Mouse (Mus musculus): Measurements from ENCODE around the gene Srsf9. TPM values are rescaled to one million over a fixed set of nuclear protein-coding genes. Genes with fewer than 3 reads are reported as not detected.
"Not testable (repeated sequence)": the region's sequence is repeated elsewhere in the genome, so short reads cannot be mapped to it uniquely, and the experiment has no call there.

Gene Srsf9
- 10 to 100 TPM in 25 of 26 experiments, 1 to 10 TPM in 1; 9.4 to 77.6 (median 32.7) TPM for total RNA-seq (2018; cell fraction: chromatin; rRNA removed)
- total RNA-seq (2018; cell fraction: cytosol; rRNA removed), result 100 to 1,000 TPM in 1 of 26 experiments, 10 to 100 TPM in 25; 50.7 to 100 (median 79.4) TPM
- total RNA-seq (2018; cell fraction: nucleus; rRNA removed), result 10 to 100 TPM; 24.0 to 91.0 (median 47.1) TPM
- 61.4 to 98.7 TPM (median 76.4 TPM) in 3 replicates for polyA plus RNA-seq (2018)

DNA sequence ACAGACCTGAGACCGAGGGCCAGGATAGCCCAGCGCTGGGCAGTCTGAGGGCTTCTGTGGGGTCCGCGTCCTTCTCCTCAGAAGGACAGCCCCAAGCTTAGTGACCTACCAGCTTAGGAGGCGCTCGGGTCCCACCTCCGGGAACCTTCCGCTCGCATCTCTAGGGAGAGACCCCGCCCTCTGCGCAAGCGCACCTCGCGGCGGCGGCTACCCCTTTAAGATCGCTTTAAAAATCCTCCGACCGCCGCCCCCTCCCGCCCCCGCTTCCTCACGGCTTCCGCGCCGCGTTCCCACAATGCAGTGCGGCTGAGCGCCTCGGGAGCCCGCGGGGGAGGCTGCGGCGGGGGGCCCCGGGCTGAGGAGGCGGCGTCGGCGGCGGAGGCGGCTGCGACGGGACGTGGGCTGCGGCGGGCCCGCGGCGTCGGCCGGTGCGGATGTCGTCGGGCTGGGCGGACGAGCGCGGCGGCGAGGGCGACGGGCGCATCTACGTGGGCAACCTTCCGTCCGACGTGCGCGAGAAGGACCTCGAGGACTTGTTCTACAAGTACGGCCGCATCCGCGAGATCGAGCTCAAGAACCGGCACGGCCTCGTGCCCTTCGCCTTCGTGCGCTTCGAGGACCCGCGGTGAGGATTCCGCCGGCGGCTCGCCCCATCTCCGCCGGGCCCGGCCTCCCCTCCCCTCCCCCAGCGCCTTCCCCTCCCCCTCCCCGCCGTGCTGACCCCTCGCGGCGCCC lies at the start of gene Srsf9:
TSS of gene Srsf9 (plus strand) at position 303 of the 735 bp plus-strand sequence.
- Histone ChIP-seq H3K27ac (peak within 1 kb of the TSS; percentile 57), H3K36me3 (ENCODE audit: inconsistent target) (peaks cover 14% of the 10 kb centered on the region), H3K4me3 (ENCODE audit: inconsistent target) (peak within 1 kb of the TSS; percentile 80), H3K79me2 (ENCODE audit: inconsistent target) (peaks cover 56% of the 10 kb centered on the region)
- under 1% methylated on average over 66 of the region's 97 CpGs for WGBS (ENCODE audit: missing documents)

DNA sequence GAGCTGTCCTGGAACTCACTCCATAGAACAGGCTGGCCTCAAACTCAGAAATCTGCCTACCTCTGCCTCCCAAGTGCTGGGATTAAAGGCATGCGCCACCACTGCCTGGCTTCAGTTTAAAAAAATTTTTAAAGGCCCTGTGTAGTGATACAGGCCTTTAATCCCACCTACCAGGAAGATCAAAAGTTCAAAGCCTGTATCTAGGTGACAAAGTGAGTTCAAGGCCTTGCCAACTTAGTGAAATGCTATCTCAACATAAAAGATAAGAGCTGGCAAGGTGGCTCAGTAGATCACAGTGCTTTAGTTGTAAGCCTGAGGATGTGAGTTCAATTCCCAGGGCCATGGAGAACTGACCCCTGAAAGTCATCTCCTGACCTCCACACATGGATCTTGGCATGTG lies 48.9 kb upstream of the Srsf9 start:
- H3K79me2 ChIP-seq (ENCODE audit: inconsistent target), result peaks cover 25% of the 10 kb centered on the region
- H3K27ac ChIP-seq, result no peak overlapping the region
- H3K4me3 ChIP-seq (ENCODE audit: inconsistent target), result no peak overlapping the region
- 100% methylated on average over 1 of the region's 1 CpGs for WGBS (ENCODE audit: missing documents)
- no peaks in the 10 kb centered on the region for H3K36me3 ChIP-seq (ENCODE audit: inconsistent target)

DNA sequence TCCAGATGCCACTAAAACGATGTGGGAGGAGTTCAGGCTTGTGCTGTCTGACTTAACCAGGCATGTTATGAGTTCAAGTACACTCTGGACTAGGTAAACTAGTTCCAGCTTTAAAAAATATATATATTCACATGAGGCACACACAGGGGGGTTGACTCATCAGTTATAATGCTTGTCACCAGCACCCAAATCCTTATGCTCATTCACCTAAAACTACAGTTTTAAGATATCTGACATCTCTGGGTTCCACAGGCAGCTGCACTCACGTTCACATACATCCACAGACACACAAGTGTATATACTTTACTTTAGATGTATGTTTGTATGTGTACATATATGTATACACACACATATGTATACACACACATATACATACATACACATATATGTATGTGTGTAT lies 48.2 kb upstream of the Srsf9 start:
- no peak overlapping the region for H3K27ac ChIP-seq
- WGBS (ENCODE audit: missing documents), result 88% methylated on average over 2 of the region's 2 CpGs
- peaks cover 31% of the 10 kb centered on the region for H3K79me2 ChIP-seq (ENCODE audit: inconsistent target)

DNA sequence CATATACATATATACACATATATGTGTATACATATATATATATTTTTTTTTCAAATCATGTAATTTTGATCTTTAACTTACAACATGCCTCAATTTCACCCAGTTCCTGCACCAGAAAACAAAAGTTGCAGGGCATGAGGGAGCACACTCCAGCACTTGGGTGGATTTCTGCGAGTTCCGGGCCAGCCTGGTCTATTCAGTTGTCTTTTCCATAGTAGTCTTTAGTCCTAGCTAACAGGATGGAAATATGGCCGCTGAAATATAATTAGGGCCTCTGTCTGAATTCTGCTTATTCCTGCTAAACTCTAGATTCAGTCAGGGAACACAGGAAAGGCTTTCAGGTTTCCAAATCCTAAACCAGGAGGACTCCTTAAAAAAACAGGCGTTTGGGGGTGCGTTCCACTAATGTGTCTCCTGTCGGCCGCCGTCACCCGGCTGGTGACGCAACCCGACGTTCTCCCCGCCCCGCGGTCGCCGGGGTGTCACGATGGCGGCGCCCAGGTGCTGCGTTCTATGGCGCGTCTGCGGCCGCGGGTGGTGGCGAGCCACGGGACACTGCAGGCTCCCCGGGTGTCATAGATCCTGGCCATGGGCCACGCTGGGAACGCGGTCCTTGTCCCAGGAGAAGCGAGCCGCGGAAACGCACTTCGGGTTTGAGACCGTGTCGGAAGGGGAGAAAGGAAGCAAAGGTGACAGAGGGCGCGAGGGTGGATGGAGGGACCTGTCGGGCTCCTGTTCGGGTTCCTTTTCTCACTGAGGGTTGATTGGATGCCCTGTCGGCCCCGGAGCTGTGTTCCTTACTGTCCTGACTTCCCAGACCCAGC lies 47.5 kb upstream of the Srsf9 start, which contains the start of gene Coq5:
TSS of gene Coq5 (plus strand) at position 441 of the 824 bp plus-strand sequence.
- Histone ChIP-seq H3K36me3 (ENCODE audit: inconsistent target) (peaks cover 10% of the 10 kb centered on the region), H3K79me2 (ENCODE audit: inconsistent target) (peaks cover 31% of the 10 kb centered on the region), H3K4me3 (ENCODE audit: inconsistent target) (peak within 1 kb of the TSS; percentile 90), H3K27ac (peak within 1 kb of the TSS; percentile 51)
- WGBS (ENCODE audit: missing documents), result 3% methylated on average over 43 of the region's 45 CpGs

More for the DNA sequence above, 48.2 kb upstream of the Srsf9 start:
- peaks cover 4% of the 10 kb centered on the region; the same call in 1 of the 2 replicates for H3K36me3 ChIP-seq (ENCODE audit: inconsistent target)
- H3K4me3 ChIP-seq (ENCODE audit: inconsistent target), result no peak overlapping the region

DNA sequence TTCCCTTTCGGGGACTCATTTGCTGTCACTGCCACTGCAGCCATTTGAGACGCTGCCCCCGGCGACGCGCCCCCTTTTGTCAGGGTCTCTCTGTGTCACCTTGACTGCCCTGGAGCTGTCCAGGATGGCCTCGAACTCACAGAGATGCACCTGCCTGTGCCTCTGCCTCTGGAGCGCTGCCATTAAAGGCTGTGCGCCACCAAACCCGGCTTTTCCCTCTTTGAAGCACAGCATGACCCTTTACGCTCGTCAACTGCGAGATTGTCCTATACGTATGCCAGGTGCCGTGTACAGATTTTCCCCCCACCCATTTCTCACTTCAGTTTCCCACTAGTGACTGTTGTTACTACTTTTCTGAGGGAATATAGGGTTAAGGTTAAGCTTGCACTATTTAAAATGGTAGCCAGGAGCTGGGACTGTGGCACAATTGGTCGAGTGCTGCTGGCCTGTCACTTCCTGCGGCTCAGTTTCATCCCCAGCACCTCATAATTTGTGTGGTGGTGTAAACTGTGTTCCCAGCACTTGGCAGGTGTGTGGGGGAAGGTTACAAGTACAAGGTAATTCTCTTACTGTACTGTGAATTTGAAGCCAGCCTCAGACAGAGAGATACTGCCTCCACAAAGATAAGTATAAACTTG lies 46.8 kb upstream of the Srsf9 start:
- H3K4me3 ChIP-seq (ENCODE audit: inconsistent target), result peak overlapping the region; percentile 90
- peak overlapping the region; percentile 51 for H3K27ac ChIP-seq
- peaks cover 14% of the 10 kb centered on the region for H3K36me3 ChIP-seq (ENCODE audit: inconsistent target)
- WGBS (ENCODE audit: missing documents), result 3% methylated on average over 17 of the region's 17 CpGs
- peaks cover 31% of the 10 kb centered on the region for H3K79me2 ChIP-seq (ENCODE audit: inconsistent target)

DNA sequence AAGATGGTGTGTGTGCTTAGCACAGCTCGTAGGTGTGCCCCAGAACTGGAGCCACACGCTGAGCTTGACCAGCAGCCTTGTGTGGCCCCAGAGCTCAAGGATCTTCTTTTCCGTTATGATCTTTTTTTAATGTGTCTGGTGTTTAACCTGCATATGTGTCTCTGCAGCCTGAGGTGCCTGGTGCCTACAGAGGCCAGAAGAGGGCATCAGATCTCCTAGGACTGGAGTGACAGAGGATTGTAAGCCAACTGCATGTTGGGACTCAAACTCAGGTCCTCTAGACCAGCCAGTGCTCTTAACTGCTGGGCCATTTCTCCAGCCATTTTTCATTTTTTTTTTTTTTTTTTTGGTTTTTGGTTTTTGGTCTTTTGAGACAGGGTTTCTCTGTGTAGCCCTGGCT lies 42.2 kb upstream of the Srsf9 start:
- 94% methylated on average over 3 of the region's 3 CpGs for WGBS (ENCODE audit: missing documents)
- Histone ChIP-seq H3K4me3 (ENCODE audit: inconsistent target) (no peak overlapping the region), H3K79me2 (ENCODE audit: inconsistent target) (peaks cover 29% of the 10 kb centered on the region), H3K27ac (no peak overlapping the region), H3K36me3 (ENCODE audit: inconsistent target) (peaks cover 31% of the 10 kb centered on the region)

DNA sequence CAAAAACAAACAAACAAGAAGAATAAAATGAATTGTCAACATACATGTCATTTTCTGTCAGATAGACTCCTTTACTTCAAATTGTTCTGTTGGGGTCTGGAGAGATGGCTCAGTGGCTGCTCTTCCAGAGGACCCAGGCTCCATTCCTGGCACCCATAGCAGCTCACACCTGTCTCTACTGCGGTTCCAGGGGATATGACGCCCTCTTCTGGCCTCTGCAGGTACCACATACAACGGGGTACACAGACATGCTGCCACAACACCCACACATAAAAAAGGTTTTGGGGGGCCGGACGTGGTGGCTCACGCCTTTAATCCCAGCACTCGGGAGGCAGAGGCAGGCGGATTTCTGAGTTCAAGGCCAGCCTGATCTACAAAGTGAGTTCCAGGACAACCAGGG lies 32.8 kb upstream of the Srsf9 start:
- H3K36me3 ChIP-seq (ENCODE audit: inconsistent target), result peaks cover 43% of the 10 kb centered on the region; the same call in 1 of the 2 replicates
- no peak overlapping the region for H3K27ac ChIP-seq
- WGBS (ENCODE audit: missing documents), result 94% methylated on average over 8 of the region's 8 CpGs
- H3K4me3 ChIP-seq (ENCODE audit: inconsistent target), result no peak overlapping the region
- H3K79me2 ChIP-seq (ENCODE audit: inconsistent target), result peaks cover 6% of the 10 kb centered on the region

DNA sequence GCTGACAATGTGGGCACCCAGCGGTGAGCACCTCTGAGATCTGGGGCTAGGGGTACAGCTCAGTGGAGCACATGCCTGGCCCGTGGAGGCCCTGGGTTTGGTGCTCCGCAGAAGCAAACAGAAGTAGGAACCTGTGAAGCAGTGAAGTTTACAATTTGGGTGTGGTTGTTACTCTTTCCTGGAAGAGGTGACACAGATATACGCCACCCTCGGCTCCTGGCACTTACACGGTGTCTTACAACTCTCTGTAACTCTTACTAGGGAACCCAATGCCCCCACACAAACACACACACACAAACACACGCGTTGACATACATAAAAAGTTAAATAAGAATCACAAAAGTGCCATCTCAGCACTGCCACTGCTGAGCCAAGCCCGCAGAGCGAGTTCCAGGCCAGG lies 30.6 kb upstream of the Srsf9 start:
- Histone ChIP-seq H3K36me3 (ENCODE audit: inconsistent target) (peaks cover 28% of the 10 kb centered on the region; the same call in 1 of the 2 replicates), H3K27ac (no peak overlapping the region), H3K79me2 (ENCODE audit: inconsistent target) (peaks cover 19% of the 10 kb centered on the region), H3K4me3 (ENCODE audit: inconsistent target) (no peak overlapping the region)
- WGBS (ENCODE audit: missing documents), result 88% methylated on average over 8 of the region's 10 CpGs

DNA sequence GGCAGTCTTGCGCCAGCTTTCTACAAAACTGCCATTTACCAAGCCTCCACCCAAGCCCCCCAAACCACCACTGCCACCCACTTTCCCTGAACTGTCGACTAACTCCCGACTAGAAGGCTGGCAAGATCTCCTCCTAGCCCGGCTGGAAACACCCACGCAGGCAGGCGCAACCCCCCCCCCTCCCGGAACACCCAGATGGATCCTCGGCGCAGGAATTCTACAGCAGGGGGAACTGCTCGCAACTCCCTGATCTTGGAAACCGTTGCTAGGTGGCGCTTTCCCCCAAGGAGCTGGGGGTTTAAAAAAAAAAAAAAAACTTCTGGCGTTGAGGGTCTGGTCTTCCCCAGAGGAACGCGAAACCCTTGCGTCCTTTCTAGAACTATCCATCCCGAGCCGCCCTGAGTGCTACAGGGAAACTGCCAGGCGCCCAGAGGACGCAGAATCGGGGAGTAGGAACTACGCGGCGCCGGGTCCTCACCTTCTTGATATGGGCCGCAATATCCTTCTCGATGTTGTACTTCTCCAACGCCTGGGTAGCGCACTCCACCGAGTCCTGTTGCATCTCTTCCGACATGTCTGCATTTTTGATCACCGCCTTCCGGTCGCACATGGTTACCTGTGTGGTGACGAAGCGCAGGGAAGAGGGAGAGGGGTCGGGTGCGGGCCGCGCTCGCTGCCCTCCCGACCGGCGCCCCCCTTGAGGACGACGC lies 26.8 kb upstream of the Srsf9 start:
- Histone ChIP-seq H3K27ac (peak overlapping the region; percentile 59), H3K79me2 (ENCODE audit: inconsistent target) (peaks cover 19% of the 10 kb centered on the region), H3K4me3 (ENCODE audit: inconsistent target) (peak overlapping the region; percentile 85), H3K36me3 (ENCODE audit: inconsistent target) (peaks cover 25% of the 10 kb centered on the region; the same call in 1 of the 2 replicates)
- WGBS (ENCODE audit: missing documents), result 1% methylated on average over 42 of the region's 46 CpGs

DNA sequence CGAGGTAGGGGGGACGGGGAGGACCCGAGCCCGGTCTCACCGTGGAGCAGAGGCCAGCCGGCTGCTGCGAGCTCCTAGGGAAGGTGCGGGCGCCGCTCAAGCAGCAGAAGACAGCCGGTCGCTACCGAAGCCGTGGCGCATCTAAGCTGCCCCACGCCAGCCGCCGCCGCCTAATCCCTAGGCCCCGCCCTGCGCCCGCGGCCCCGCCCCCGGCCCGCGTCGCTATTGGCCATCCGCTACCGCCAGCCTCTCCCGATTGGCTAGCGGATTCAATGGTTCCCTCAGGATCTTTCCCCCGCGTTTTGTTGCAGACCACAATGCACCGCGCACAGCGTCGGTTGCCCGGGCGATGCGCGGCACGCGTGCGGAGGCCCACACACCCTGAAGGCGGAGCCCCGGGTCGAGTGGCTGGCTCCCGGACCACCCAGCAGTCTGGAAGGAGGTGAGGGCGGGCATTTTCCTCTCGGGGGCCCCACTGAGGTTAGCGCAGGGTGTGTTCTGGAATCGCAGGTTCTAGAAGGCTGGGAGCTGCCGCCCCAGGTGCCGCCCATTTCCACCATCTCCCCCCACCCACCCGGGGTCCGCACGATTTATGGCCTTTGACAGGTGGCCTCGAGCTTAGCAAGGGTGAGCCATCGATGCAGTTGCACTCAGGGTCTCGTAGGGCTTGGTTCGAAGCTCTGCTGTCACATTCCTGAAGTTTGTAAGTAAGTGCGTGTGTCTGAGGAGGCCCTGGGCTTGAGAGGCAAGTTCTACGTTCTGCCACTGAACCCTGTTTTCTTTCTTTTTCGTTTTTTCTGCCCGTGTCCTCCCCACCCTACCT lies 26.0 kb upstream of the Srsf9 start, which contains the start of gene Dynll1:
TSS of gene Dynll1 (minus strand) at position 208 of the 823 bp plus-strand sequence.
- Histone ChIP-seq H3K4me3 (ENCODE audit: inconsistent target) (peak within 1 kb of the TSS; percentile 85), H3K36me3 (ENCODE audit: inconsistent target) (peaks cover 19% of the 10 kb centered on the region; the same call in 1 of the 2 replicates), H3K79me2 (ENCODE audit: inconsistent target) (peaks cover 19% of the 10 kb centered on the region), H3K27ac (peak within 1 kb of the TSS; percentile 59)
- 0% methylated on average over 63 of the region's 66 CpGs for WGBS (ENCODE audit: missing documents)

DNA sequence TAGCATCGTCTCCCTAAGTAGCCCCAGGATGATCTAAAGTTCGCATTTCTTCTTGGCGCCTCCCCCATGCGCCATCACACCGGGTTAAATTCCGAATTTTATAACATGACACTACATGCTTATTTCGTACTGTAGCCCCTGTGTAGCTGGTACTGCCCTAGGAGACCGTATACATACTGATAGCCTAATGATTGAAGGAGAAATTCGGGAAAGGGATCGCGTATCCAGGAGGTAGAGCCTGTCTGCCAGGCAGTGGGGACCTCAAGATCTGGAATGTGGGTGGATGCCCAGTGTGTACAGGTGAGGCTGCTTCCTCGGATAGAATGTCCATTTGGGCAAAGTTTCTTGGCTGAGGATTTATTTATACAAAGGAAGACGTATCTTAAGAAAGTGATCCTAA lies 25.4 kb upstream of the Srsf9 start:
- H3K27ac ChIP-seq, result peak overlapping the region; percentile 25; the same call in 1 of the 2 replicates
- H3K4me3 ChIP-seq (ENCODE audit: inconsistent target), result peak overlapping the region; percentile 64
- peaks cover 13% of the 10 kb centered on the region; the same call in 1 of the 2 replicates for H3K36me3 ChIP-seq (ENCODE audit: inconsistent target)
- WGBS (ENCODE audit: missing documents), result 38% methylated on average over 13 of the region's 13 CpGs
- peaks cover 19% of the 10 kb centered on the region for H3K79me2 ChIP-seq (ENCODE audit: inconsistent target)

DNA sequence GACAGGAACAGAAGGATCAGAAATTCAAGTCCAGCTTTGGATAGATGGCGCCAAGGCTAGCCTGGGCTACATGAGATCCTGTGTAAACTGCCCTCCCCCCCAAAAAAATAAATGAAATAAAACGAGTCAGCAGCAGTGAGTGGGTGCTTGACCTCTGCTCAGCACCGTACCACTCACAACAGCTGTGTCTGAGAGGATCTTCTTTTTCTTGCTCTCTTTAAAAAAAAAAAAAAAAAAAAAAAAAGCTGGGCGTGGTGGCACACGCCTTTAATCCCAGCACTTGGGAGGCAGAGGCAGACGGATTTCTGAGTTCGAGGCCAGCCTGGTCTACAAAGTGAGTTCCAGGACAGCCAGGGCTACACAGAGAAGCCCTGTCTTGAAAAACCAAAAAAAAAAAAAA lies 24.8 kb upstream of the Srsf9 start:
- 100% methylated on average over 1 of the region's 7 CpGs for WGBS (ENCODE audit: missing documents)

DNA sequence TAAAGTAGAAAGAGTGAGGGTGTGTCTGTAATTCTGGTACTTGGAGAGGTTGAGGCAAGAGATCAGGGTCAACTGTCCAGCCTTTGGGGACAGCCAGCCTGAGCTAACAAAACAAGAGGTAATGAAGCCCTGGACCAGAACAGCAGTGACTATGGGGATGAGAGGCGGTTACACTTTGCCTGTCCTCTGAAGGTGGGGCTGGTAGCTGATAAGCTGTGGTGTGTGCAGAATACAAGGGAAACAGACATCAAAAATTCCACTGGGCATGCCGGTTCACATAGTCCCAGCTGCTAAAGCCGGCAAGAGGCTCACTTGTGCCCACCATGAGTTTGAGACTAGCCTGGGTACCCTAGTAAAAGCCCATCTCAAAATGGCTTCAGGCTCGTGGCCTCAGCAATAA lies 14.6 kb upstream of the Srsf9 start:
- Histone ChIP-seq H3K36me3 (ENCODE audit: inconsistent target) (no peaks in the 10 kb centered on the region), H3K79me2 (ENCODE audit: inconsistent target) (no peaks in the 10 kb centered on the region), H3K4me3 (ENCODE audit: inconsistent target) (no peak overlapping the region), H3K27ac (no peak overlapping the region)
- 88% methylated on average over 4 of the region's 4 CpGs for WGBS (ENCODE audit: missing documents)

More for the DNA sequence above, 24.8 kb upstream of the Srsf9 start:
- H3K27ac ChIP-seq; H3K4me3 ChIP-seq (ENCODE audit: inconsistent target): not testable (repeated sequence)
- H3K36me3 ChIP-seq (ENCODE audit: inconsistent target), result peaks cover 10% of the 10 kb centered on the region; the same call in 1 of the 2 replicates
- H3K79me2 ChIP-seq (ENCODE audit: inconsistent target), result peaks cover 19% of the 10 kb centered on the region

Measured in macrophage (primary cell).